Mouse (Mus musculus) frontal cortex, adult 2 months (tissue): Measurements from ENCODE around the gene Adcy7. TPM values are rescaled to one million over a fixed set of nuclear protein-coding genes. Genes with fewer than 3 reads are reported as not detected.

Source experiments
- DNase-seq, 2 experiments: peaks; one replicate each; pipeline ENCODE4 v3.0.0; 2022; ENCODE audit warnings: low spot score in 1 of 2; ENCODE audit errors: extremely low spot score in 1 of 2
- polyA plus RNA-seq: library from polyadenylated mRNA; depleted of rRNA; stranded (reverse); fragments of >200 nt; gene quantifications from 2 replicates; pipeline ENCODE4 v1.2.3, GENCODE M21; 2012

Adcy7 gene
- polyA plus RNA-seq, 1 experiment, result 3.4 TPM

- no peak for DNase-seq
Measured at GRCm38 (mm10) chr8:88270086-88270485, 2.1 kb upstream of the Adcy7 start.

- no peak for DNase-seq
Measured at GRCm38 (mm10) chr8:88273051-88273430, 838 bp downstream of the Adcy7 start.

- no peak for DNase-seq
Measured at GRCm38 (mm10) chr8:88274090-88274489, 1.9 kb downstream of the Adcy7 start.

GRCm38 (mm10) chr8:88279220-88279619 is 7.0 kb downstream of the Adcy7 start:
- DNase-seq, result no peak

GRCm38 (mm10) chr8:88279670-88280069 is 7.5 kb downstream of the Adcy7 start:
- no peak for DNase-seq

- DNase-seq, result no peak
Measured at GRCm38 (mm10) chr8:88280904-88281303, 8.7 kb downstream of the Adcy7 start.

GRCm38 (mm10) chr8:88282684-88283083 is 10.5 kb downstream of the Adcy7 start:
- DNase-seq, result no peak

GRCm38 (mm10) chr8:88283243-88284115 is 11.3 kb downstream of the Adcy7 start:
- DNase-seq, result no peak

GRCm38 (mm10) chr8:88284738-88285137 is 12.5 kb downstream of the Adcy7 start:
- no peak for DNase-seq

GRCm38 (mm10) chr8:88285469-88286356 is 13.5 kb downstream of the Adcy7 start:
- no peak for DNase-seq

- DNase-seq, result no peak
Measured at GRCm38 (mm10) chr8:88286421-88286960, 14.3 kb downstream of the Adcy7 start.

- no peak for DNase-seq
Measured at GRCm38 (mm10) chr8:88288622-88289242, 16.5 kb downstream of the Adcy7 start.

GRCm38 (mm10) chr8:88289901-88290300 is 17.7 kb downstream of the Adcy7 start:
- DNase-seq, result no peak

GRCm38 (mm10) chr8:88290326-88291304 is 18.4 kb downstream of the Adcy7 start:
- no peak for DNase-seq

- DNase-seq, result no peak
Measured at GRCm38 (mm10) chr8:88291305-88291690, 19.1 kb downstream of the Adcy7 start.

GRCm38 (mm10) chr8:88292926-88293325 is 20.7 kb downstream of the Adcy7 start:
- no peak for DNase-seq

- no peak for DNase-seq
Measured at GRCm38 (mm10) chr8:88293590-88294356, 21.6 kb downstream of the Adcy7 start.

GRCm38 (mm10) chr8:88294977-88295376 is 22.8 kb downstream of the Adcy7 start:
- no peak for DNase-seq
